Mouse (Mus musculus): ENCODE data around the gene Gm3045.

- TF ChIP-seq MEF2A (IDR thresholded peaks at IDR 0.05; ENCODE audit: borderline replicate concordance, low read depth, low read length) (no peak), CTCF (conservative IDR thresholded peaks at IDR 0.05 in 1 of 2, IDR thresholded peaks at IDR 0.05 in 1 of 2; ENCODE audit: low read depth in 2 of 2, low read length in 2 of 2) (no peak), ELF1 (IDR thresholded peaks at IDR 0.05; ENCODE audit: low read depth, low read length) (no peak), NELFE (IDR thresholded peaks at IDR 0.05; ENCODE audit: low read depth, low read length) (no peak), GABPA (IDR thresholded peaks at IDR 0.05; ENCODE audit: insufficient replicate concordance, low read depth, low read length) (no peak), MAFK (IDR thresholded peaks at IDR 0.05; ENCODE audit: insufficient replicate concordance, low read length) (no peak), SIN3A (IDR thresholded peaks at IDR 0.05; ENCODE audit: low read length) (no peak), ZC3H11A (IDR thresholded peaks at IDR 0.05; ENCODE audit: low read depth, low read length) (no peak), EP300 (IDR thresholded peaks at IDR 0.05; ENCODE audit: low read length) (no peak), E2F4 (IDR thresholded peaks at IDR 0.05; ENCODE audit: insufficient replicate concordance, low read depth, low read length) (no peak)
Observed at GRCm38 (mm10) chr13:56386411-56386810, 40.0 kb upstream of the Gm3045 start.
